Mouse (Mus musculus): Measurements from ENCODE around the gene Tcte1. TPM values are rescaled to one million over a fixed set of nuclear protein-coding genes. Genes with fewer than 3 reads are reported as not detected.

Tcte1 gene
- polyA plus RNA-seq, 1 experiment from 2014 or later, result 1.3 TPM

- Histone ChIP-seq H3K9me3 (ENCODE audit: control insufficient read depth, low read length) (no peaks in the 10 kb centered on the region), H3K27ac (replicated peaks; ENCODE audit: low read depth, low read length) (no peak overlapping the region), H3K36me3 (ENCODE audit: control insufficient read depth, insufficient read depth, low read length) (no peaks in the 10 kb centered on the region), H3K4me2 (ENCODE audit: low read depth, severe bottlenecking) (no peak overlapping the region), H3K9ac (ENCODE audit: low read length) (no peak overlapping the region), H3K4me1 (ENCODE audit: control insufficient read depth, insufficient read depth, low read length) (peaks cover 6% of the 10 kb centered on the region; the same call in 1 of the 2 replicates), H3K27me3 (ENCODE audit: control insufficient read depth, insufficient read depth, low read length) (peaks cover 18% of the 10 kb centered on the region), H3K4me3 (ENCODE audit: low read depth, low read length) (no peak overlapping the region)
- 7% methylated on average over 8 of the region's 8 CpGs for WGBS
- DNase-seq (ENCODE audit: low spot score) (peak; percentile 90), ATAC-seq (ENCODE audit: insufficient number of reproducible peaks, low FRiP score, low TSS enrichment, low read depth) (no peak)
These were observed 28.7 kb downstream of the Tcte1 start for GRCm38 (mm10) chr17:45551816-45552451.

DNA sequence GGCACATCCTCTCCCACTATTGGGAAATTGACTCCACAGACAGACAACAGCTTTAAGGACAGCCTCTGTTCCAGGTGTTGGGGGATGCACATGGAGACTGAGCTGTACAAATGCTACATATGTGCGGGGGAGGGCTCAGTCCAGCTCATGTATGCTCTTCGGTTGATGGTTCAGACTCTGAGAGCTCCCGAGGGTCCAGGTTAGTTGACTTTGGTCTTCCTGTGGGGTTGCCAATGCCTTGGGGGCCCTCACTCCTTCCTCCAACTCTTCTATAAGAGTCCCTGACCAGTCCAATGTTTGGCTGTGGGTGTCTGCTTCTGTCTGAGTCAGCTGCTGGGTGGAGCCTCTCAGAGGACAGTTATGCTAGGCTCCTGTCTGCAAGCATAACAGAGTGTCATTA is 29.8 kb downstream of the Tcte1 start:
- no peaks in the 10 kb centered on the region for H3K36me3 ChIP-seq (ENCODE audit: control insufficient read depth, insufficient read depth, low read length)
- H3K9ac ChIP-seq (ENCODE audit: low read length), result no peak overlapping the region
- peaks cover 6% of the 10 kb centered on the region; the same call in 1 of the 2 replicates for H3K4me1 ChIP-seq (ENCODE audit: control insufficient read depth, insufficient read depth, low read length)
- WGBS, result 84% methylated on average over 3 of the region's 3 CpGs
- H3K27me3 ChIP-seq (ENCODE audit: control insufficient read depth, insufficient read depth, low read length), result peaks cover 9% of the 10 kb centered on the region; the same call in 1 of the 2 replicates
- H3K4me2 ChIP-seq (ENCODE audit: low read depth, severe bottlenecking), result no peak overlapping the region
- no peak overlapping the region for H3K4me3 ChIP-seq (ENCODE audit: low read depth, low read length)
- H3K27ac ChIP-seq (replicated peaks; ENCODE audit: low read depth, low read length), result no peak overlapping the region
- no peak for DNase-seq (ENCODE audit: low spot score)
- H3K9me3 ChIP-seq (ENCODE audit: control insufficient read depth, low read length), result no peaks in the 10 kb centered on the region
- ATAC-seq (ENCODE audit: insufficient number of reproducible peaks, low FRiP score, low TSS enrichment, low read depth), result no peak

DNA sequence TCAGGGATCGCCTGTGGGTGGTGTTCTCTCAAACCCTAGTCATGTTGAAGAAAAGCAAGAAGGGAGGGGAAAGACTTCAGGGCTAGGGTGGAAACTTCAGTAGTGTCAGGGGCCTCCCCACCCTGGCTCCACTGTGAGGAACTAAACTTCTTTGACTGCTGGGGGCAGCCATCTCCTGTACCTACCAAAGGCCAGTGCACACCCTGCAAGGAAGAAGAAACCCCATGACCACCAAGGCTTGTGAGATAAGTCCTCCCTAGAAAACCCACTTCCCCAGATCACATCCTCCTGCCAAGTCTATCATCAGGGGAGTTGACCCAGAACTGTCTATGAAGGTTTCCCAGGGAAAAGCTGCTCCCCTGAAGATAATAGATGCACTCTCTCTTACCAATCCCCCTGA is 31.2 kb downstream of the Tcte1 start:
- Histone ChIP-seq H3K4me1 (ENCODE audit: control insufficient read depth, insufficient read depth, low read length) (peaks cover 6% of the 10 kb centered on the region; the same call in 1 of the 2 replicates), H3K4me2 (ENCODE audit: low read depth, severe bottlenecking) (no peak overlapping the region)
- WGBS, result 55% methylated on average over 1 of the region's 1 CpGs

GRCm38 (mm10) chr17:45555452-45556106 is 32.3 kb downstream of the Tcte1 start, which contains the start of gene Nfkbie:
Gene Nfkbie, plus strand, starts transcription at chr17:45555703.
- Histone ChIP-seq H3K4me2 (ENCODE audit: low read depth, severe bottlenecking) (peak within 1 kb of the TSS; percentile 98), H3K27ac (replicated peaks; ENCODE audit: low read depth, low read length) (no peak within 1 kb of the TSS), H3K9ac (ENCODE audit: low read length) (peak within 1 kb of the TSS; percentile 57), H3K27me3 (ENCODE audit: control insufficient read depth, insufficient read depth, low read length) (peaks cover 9% of the 10 kb centered on the region; the same call in 1 of the 2 replicates), H3K36me3 (ENCODE audit: control insufficient read depth, insufficient read depth, low read length) (no peaks in the 10 kb centered on the region), H3K4me1 (ENCODE audit: control insufficient read depth, insufficient read depth, low read length) (peaks cover 6% of the 10 kb centered on the region; the same call in 1 of the 2 replicates), H3K9me3 (ENCODE audit: control insufficient read depth, low read length) (no peaks in the 10 kb centered on the region), H3K4me3 (ENCODE audit: low read depth, low read length) (peak within 1 kb of the TSS; percentile 65)
- DNase-seq (ENCODE audit: low spot score) (peak; percentile 98), ATAC-seq (ENCODE audit: insufficient number of reproducible peaks, low FRiP score, low TSS enrichment, low read depth) (peak; percentile 63; the same call in 1 of the 2 replicates)
- WGBS, result under 1% methylated on average over 45 of the region's 45 CpGs

More for the DNA sequence above, 31.2 kb downstream of the Tcte1 start:
- Histone ChIP-seq H3K27me3 (ENCODE audit: control insufficient read depth, insufficient read depth, low read length) (peaks cover 9% of the 10 kb centered on the region; the same call in 1 of the 2 replicates), H3K36me3 (ENCODE audit: control insufficient read depth, insufficient read depth, low read length) (no peaks in the 10 kb centered on the region), H3K27ac (replicated peaks; ENCODE audit: low read depth, low read length) (no peak overlapping the region), H3K9ac (ENCODE audit: low read length) (no peak overlapping the region), H3K9me3 (ENCODE audit: control insufficient read depth, low read length) (no peaks in the 10 kb centered on the region), H3K4me3 (ENCODE audit: low read depth, low read length) (no peak overlapping the region)
- DNase-seq (ENCODE audit: low spot score) (no peak), ATAC-seq (ENCODE audit: insufficient number of reproducible peaks, low FRiP score, low TSS enrichment, low read depth) (no peak)

GRCm38 (mm10) chr17:45556107-45556489 is 32.9 kb downstream of the Tcte1 start:
- WGBS, result 4% methylated on average over 14 of the region's 14 CpGs
- Histone ChIP-seq H3K4me1 (ENCODE audit: control insufficient read depth, insufficient read depth, low read length) (peaks cover 6% of the 10 kb centered on the region; the same call in 1 of the 2 replicates), H3K36me3 (ENCODE audit: control insufficient read depth, insufficient read depth, low read length) (no peaks in the 10 kb centered on the region), H3K27me3 (ENCODE audit: control insufficient read depth, insufficient read depth, low read length) (peaks cover 9% of the 10 kb centered on the region; the same call in 1 of the 2 replicates), H3K4me2 (ENCODE audit: low read depth, severe bottlenecking) (peak overlapping the region; percentile 98), H3K9ac (ENCODE audit: low read length) (peak overlapping the region; percentile 57), H3K27ac (replicated peaks; ENCODE audit: low read depth, low read length) (no peak overlapping the region), H3K9me3 (ENCODE audit: control insufficient read depth, low read length) (no peaks in the 10 kb centered on the region), H3K4me3 (ENCODE audit: low read depth, low read length) (peak overlapping the region; percentile 65)
- ATAC-seq (ENCODE audit: insufficient number of reproducible peaks, low FRiP score, low TSS enrichment, low read depth), result no peak
- no peak for DNase-seq (ENCODE audit: low spot score)

- Histone ChIP-seq H3K4me3 (ENCODE audit: low read depth, low read length) (peak overlapping the region; percentile 65), H3K36me3 (ENCODE audit: control insufficient read depth, insufficient read depth, low read length) (no peaks in the 10 kb centered on the region), H3K4me2 (ENCODE audit: low read depth, severe bottlenecking) (peak overlapping the region; percentile 98), H3K27ac (replicated peaks; ENCODE audit: low read depth, low read length) (no peak overlapping the region), H3K27me3 (ENCODE audit: control insufficient read depth, insufficient read depth, low read length) (peaks cover 9% of the 10 kb centered on the region; the same call in 1 of the 2 replicates), H3K9ac (ENCODE audit: low read length) (0 out of 2 replicates have a peak overlapping the region, but pooled peaks have one; percentile 57), H3K4me1 (ENCODE audit: control insufficient read depth, insufficient read depth, low read length) (peaks cover 6% of the 10 kb centered on the region; the same call in 1 of the 2 replicates), H3K9me3 (ENCODE audit: control insufficient read depth, low read length) (no peaks in the 10 kb centered on the region)
- WGBS, result 70% methylated on average over 3 of the region's 3 CpGs
- DNase-seq (ENCODE audit: low spot score) (no peak), ATAC-seq (ENCODE audit: insufficient number of reproducible peaks, low FRiP score, low TSS enrichment, low read depth) (no peak)
These were observed 33.4 kb downstream of the Tcte1 start for GRCm38 (mm10) chr17:45556514-45557245.

- ATAC-seq (ENCODE audit: insufficient number of reproducible peaks, low FRiP score, low TSS enrichment, low read depth) (no peak), DNase-seq (ENCODE audit: low spot score) (no peak)
- H3K27ac ChIP-seq (replicated peaks; ENCODE audit: low read depth, low read length), result no peak overlapping the region
- H3K4me2 ChIP-seq (ENCODE audit: low read depth, severe bottlenecking), result 0 out of 2 replicates have a peak overlapping the region, but pooled peaks have one; percentile 16
- peaks cover 4% of the 10 kb centered on the region; the same call in 1 of the 2 replicates for H3K4me1 ChIP-seq (ENCODE audit: control insufficient read depth, insufficient read depth, low read length)
- no peaks in the 10 kb centered on the region for H3K36me3 ChIP-seq (ENCODE audit: control insufficient read depth, insufficient read depth, low read length)
- peaks cover 9% of the 10 kb centered on the region; the same call in 1 of the 2 replicates for H3K27me3 ChIP-seq (ENCODE audit: control insufficient read depth, insufficient read depth, low read length)
- no peaks in the 10 kb centered on the region for H3K9me3 ChIP-seq (ENCODE audit: control insufficient read depth, low read length)
- H3K4me3 ChIP-seq (ENCODE audit: low read depth, low read length), result no peak overlapping the region
- H3K9ac ChIP-seq (ENCODE audit: low read length), result no peak overlapping the region
- whole genome bisulfite sequencing, result 79% methylated on average over 5 of the region's 7 CpGs
These were observed 34.1 kb downstream of the Tcte1 start for GRCm38 (mm10) chr17:45557246-45557824.
